Mouse (Mus musculus) embryonic facial prominence, embryonic 14.5 days (tissue): ENCODE measurements at regions not wholly inside any gene's neighbourhood (a gene's known extent, or its start where the extent isn't known, plus 50 kb on each side); places are given as distances from the start of the nearest gene placed in this dataset.

ENCODE experiments used
- ATAC-seq: fragments of 200-750 bp; cut with Nextera tagmentation; 2 replicates; pipeline ENCODE4 v1.8.0; 2017; ENCODE audit warnings: low read depth, moderate number of reproducible peaks, moderate TSS enrichment
- DNase-seq: peaks from one replicate; pipeline ENCODE4 v3.0.0-alpha.2; 2015; ENCODE audit warnings: low spot score
- H3K27ac ChIP-seq: fragments of 300-500 bp; sonication (generic); replicated peaks from 2 replicates; pipeline ENCODE4 v1.5.1; 2014; ENCODE audit warnings: low read depth, mild to moderate bottlenecking, low read length, moderate library complexity
- H3K27me3 ChIP-seq: fragments of 300-500 bp; sonication (generic); replicated peaks from 2 replicates; pipeline ENCODE4 v1.6.1; 2014; ENCODE audit warnings: low read length; ENCODE audit not compliant: control insufficient read depth, insufficient read depth
- H3K36me3 ChIP-seq: fragments of 300-500 bp; sonication (generic); 2 replicates; pipeline ENCODE4 v1.6.1; 2014; ENCODE audit warnings: low read length, mixed read lengths; ENCODE audit not compliant: control insufficient read depth, insufficient read depth
- H3K4me1 ChIP-seq: fragments of 300-500 bp; sonication (generic); 2 replicates; pipeline ENCODE4 v1.6.1; 2014; ENCODE audit warnings: antibody characterized with exemption, low read length; ENCODE audit not compliant: control insufficient read depth, insufficient read depth
- H3K4me2 ChIP-seq: fragments of 300-500 bp; sonication (generic); 2 replicates; pipeline ENCODE4 v1.6.1; 2014; ENCODE audit warnings: low read depth, mild to moderate bottlenecking, low read length, moderate library complexity, mixed read lengths
- H3K4me3 ChIP-seq: fragments of 300-500 bp; sonication (generic); 2 replicates; pipeline ENCODE4 v1.5.1; 2014; ENCODE audit warnings: low read depth, mild to moderate bottlenecking, low read length
- H3K9ac ChIP-seq: fragments of 300-500 bp; sonication (generic); 2 replicates; pipeline ENCODE4 v1.6.1; 2014; ENCODE audit warnings: low read depth, mild to moderate bottlenecking, low read length, moderate library complexity, mixed read lengths
- H3K9me3 ChIP-seq: fragments of 300-500 bp; sonication (generic); 2 replicates; pipeline ENCODE4 v1.6.1; 2016; ENCODE audit warnings: low read length; ENCODE audit not compliant: control insufficient read depth
- WGBS: fragments of 180-500 bp; shearing (Covaris S2); extraction: QIAGEN DNeasy Blood & Tissue Kit; methylation state at CpG from one replicate; pipeline ENCODE4 v1.1.7; 2014; 5-methylcytosine and 5-hydroxymethylcytosine counted together

- ATAC-seq (no peak), DNase-seq (no peak)
- H3K4me3 ChIP-seq: no peak overlapping the region
- no peak overlapping the region for H3K9ac ChIP-seq
- H3K36me3 ChIP-seq: no peaks in the 10 kb centered on the region
- no peak overlapping the region for H3K4me2 ChIP-seq
- H3K27me3 ChIP-seq: no peaks in the 10 kb centered on the region
- no peak overlapping the region for H3K27ac ChIP-seq
- 72% methylated on average over 1 of the region's 1 CpGs for WGBS
- H3K4me1 ChIP-seq: no peaks in the 10 kb centered on the region
- no peaks in the 10 kb centered on the region for H3K9me3 ChIP-seq
Observed at GRCm38 (mm10) chr5:9829750-9830149, 104.8 kb upstream of the Grm3 start.

- ATAC-seq: no peak
Observed at GRCm38 (mm10) chr5:9801707-9802106, 76.7 kb upstream of the Grm3 start.

DNA sequence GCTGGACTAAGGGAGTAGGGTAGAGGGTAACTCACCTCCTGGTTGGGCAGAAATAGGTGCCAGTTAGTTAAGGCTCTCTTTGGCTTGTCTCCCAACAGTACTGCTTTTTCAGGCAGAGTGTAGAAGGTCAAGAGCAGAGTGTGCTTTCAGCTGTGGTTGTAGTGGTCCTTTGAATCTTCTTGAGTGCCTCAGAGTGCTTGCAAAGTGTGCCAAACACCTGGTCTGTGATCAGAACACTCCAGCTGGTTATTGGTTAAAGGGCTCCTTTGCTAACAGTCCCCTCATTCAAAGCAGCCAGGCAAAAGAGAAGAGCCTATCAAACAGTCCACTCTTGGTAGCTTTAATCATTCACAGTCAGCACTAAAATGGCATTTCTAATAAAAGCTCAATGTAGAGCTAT is 56.1 kb upstream of the Grm3 start:
- Histone ChIP-seq H3K4me3 (no peak overlapping the region), H3K36me3 (no peaks in the 10 kb centered on the region), H3K4me1 (no peaks in the 10 kb centered on the region), H3K9ac (no peak overlapping the region), H3K4me2 (no peak overlapping the region), H3K27ac (no peak overlapping the region), H3K27me3 (no peaks in the 10 kb centered on the region), H3K9me3 (no peaks in the 10 kb centered on the region)
- no peak for ATAC-seq
- no peak for DNase-seq

More at GRCm38 (mm10) chr5:9801707-9802106, 76.7 kb upstream of the Grm3 start:
- no peaks in the 10 kb centered on the region for H3K4me1 ChIP-seq
- no peak overlapping the region for H3K27ac ChIP-seq
- H3K9me3 ChIP-seq: 0 out of 2 replicates have a peak, but pooled peaks cover 3% of the 10 kb centered on the region
- no peak overlapping the region for H3K4me3 ChIP-seq
- H3K9ac ChIP-seq: no peak overlapping the region
- no peak for DNase-seq
- no peaks in the 10 kb centered on the region for H3K27me3 ChIP-seq
- H3K4me2 ChIP-seq: no peak overlapping the region
- no peaks in the 10 kb centered on the region for H3K36me3 ChIP-seq
